Mouse (Mus musculus) gastrocnemius, adult 8-10 months (tissue): ENCODE data around the gene Cypt2. TPM values are rescaled to one million over a fixed set of nuclear protein-coding genes. Genes with fewer than 3 reads are reported as not detected.
"Not testable (repeated sequence)": the region's sequence is repeated elsewhere in the genome, so short reads cannot be mapped to it uniquely, and the experiment has no call there.

Experiments used
- DNase-seq, 2 experiments: peaks; one replicate each; pipeline ENCODE4 v3.0.0; 2022; ENCODE audit warnings: low spot score in 2 of 2
- total RNA-seq, 4 experiments: library from RNA; stranded (reverse); gene quantifications; 2 replicates each; pipeline ENCODE4 v1.2.4; 2022

Gene Cypt2
- not detected for total RNA-seq

DNA sequence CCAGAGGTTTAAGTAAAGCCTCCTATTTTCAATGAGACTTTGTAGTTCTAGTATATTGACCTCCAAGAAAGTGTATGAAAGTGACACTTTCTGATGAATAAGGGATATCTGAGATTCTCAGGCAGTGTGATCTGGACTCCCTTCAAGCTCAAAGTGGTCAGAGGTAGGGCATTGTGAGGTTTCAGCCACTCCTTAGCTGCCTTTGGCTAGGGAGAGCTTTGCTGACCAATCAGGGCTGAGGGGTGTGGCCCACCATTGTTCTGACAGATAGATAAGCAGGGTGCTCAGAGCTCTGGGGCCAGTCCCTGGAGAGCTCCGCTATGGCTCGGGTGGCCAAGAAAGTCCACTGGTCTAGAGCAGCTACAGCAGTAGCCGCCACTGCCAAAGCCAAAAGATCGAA, at the start of gene Cypt2:
Cypt2 (plus strand) TSS at position 301 of the 400 bp plus-strand sequence.
- not testable (repeated sequence) for DNase-seq

- DNase-seq = peak in 1 of 2 experiments; percentile 3
Observed at GRCm38 (mm10) chrX:105546234-105546633, 46.7 kb downstream of the Cypt2 start.
